Mouse (Mus musculus) intestine, embryonic 14.5 days (tissue): ENCODE data around the gene Ppp2r5c. TPM values are rescaled to one million over a fixed set of nuclear protein-coding genes. Genes with fewer than 3 reads are reported as not detected.
A peak's percentile ranks its signal among the peaks of the same experiment; 100 is the strongest.

Experiments
- ATAC-seq: fragments of 200-750 bp; cut with Nextera tagmentation; replicated peaks from 2 replicates; pipeline ENCODE4 v1.8.0; 2017; ENCODE audit warnings: low read depth, moderate number of reproducible peaks, moderate TSS enrichment, moderate library complexity; ENCODE audit not compliant: low FRiP score, low TSS enrichment
- DNase-seq: peaks from one replicate; pipeline ENCODE4 v3.0.0-alpha.2; 2018; ENCODE audit warnings: low spot score
- H3K27ac ChIP-seq: fragments of 300-500 bp; sonication (generic); 2 replicates; pipeline ENCODE4 v1.5.1; 2014; ENCODE audit warnings: low read depth, mild to moderate bottlenecking, control low read depth
- H3K27me3 ChIP-seq: fragments of 300-500 bp; sonication (generic); replicated peaks from 2 replicates; pipeline ENCODE4 v1.6.1; 2014; ENCODE audit warnings: low read length, control low read depth; ENCODE audit not compliant: control insufficient read depth, insufficient read depth
- H3K36me3 ChIP-seq: fragments of 300-500 bp; sonication (generic); 2 replicates; pipeline ENCODE4 v1.6.1; 2014; ENCODE audit warnings: low read length, control low read depth; ENCODE audit not compliant: control insufficient read depth, insufficient read depth
- H3K4me1 ChIP-seq: fragments of 300-500 bp; sonication (generic); replicated peaks from 2 replicates; pipeline ENCODE4 v1.6.1; 2014; ENCODE audit warnings: low read length, control low read depth, mixed read lengths; ENCODE audit not compliant: control insufficient read depth, insufficient read depth
- H3K4me2 ChIP-seq: fragments of 300-500 bp; sonication (generic); 2 replicates; pipeline ENCODE4 v1.6.1; 2014; ENCODE audit warnings: low read length
- H3K4me3 ChIP-seq: fragments of 300-500 bp; sonication (generic); 2 replicates; pipeline ENCODE4 v1.5.1; 2014; ENCODE audit warnings: low read depth, low read length, control low read depth, mixed read lengths
- H3K9ac ChIP-seq: fragments of 300-500 bp; sonication (generic); 2 replicates; pipeline ENCODE4 v1.6.1; 2014; ENCODE audit warnings: mild to moderate bottlenecking, low read length
- H3K9me3 ChIP-seq: fragments of 300-500 bp; sonication (generic); 2 replicates; pipeline ENCODE4 v1.6.1; 2016; ENCODE audit warnings: low read length, control low read depth; ENCODE audit not compliant: control insufficient read depth
- WGBS: fragments of 180-500 bp; shearing (Covaris S2); extraction: QIAGEN DNeasy Blood & Tissue Kit; methylation state at CpG from one replicate; pipeline ENCODE4 v1.1.7; 2014; 5-methylcytosine and 5-hydroxymethylcytosine counted together
- polyA plus RNA-seq: library from polyadenylated mRNA; unstranded; fragments of >200 nt; fragmentation: Nextera tagmentation; extraction: Ambion mirVana; gene quantifications from 2 replicates; pipeline ENCODE4 v1.2.1, GENCODE M21; 2014

The Ppp2r5c gene
- polyA plus RNA-seq, 1 experiment from 2014 or later = 153 TPM

DNA sequence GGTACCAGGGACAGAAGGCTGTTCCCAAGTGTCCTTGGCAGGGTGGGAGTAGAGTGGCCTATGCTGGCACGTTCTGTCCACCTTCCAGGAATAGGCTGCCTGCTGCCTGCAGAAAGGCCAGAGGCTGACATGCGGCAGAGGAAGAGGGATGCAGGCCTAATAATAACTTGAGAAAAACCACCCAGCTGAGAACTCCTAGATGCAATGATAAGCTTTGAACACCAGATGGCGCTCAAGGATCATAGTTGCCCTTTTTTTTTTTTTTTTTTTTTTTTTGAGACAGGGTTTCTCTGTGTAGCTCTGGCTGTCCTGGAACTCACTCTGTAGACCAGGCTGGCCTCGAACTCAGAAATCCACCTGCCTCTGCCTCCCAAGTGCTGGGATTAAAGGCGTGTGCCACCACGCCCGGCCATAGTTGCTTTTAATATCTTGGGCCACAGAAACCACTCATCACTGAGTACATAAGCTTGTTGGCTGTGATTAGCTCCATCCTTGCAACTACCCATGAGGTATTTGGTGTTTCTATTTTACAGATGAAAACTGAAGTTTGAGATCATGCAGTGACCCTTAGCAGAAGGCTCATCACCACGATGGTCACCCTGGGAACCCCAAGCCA is 28.1 kb upstream of the Ppp2r5c start:
- WGBS = 27% methylated on average over 8 of the region's 8 CpGs
- Histone ChIP-seq H3K36me3 (no peaks in the 10 kb centered on the region), H3K4me1 (no peaks in the 10 kb centered on the region), H3K27ac (no peak overlapping the region), H3K27me3 (no peaks in the 10 kb centered on the region), H3K4me3 (no peak overlapping the region), H3K9me3 (no peaks in the 10 kb centered on the region), H3K9ac (no peak overlapping the region), H3K4me2 (no peak overlapping the region)
- ATAC-seq (peak; percentile 56), DNase-seq (peak; percentile 80)

- DNase-seq = no peak
- WGBS = 55% methylated on average over 2 of the region's 2 CpGs
Measured at GRCm38 (mm10) chr12:110419879-110420278, 27.0 kb upstream of the Ppp2r5c start.

DNA sequence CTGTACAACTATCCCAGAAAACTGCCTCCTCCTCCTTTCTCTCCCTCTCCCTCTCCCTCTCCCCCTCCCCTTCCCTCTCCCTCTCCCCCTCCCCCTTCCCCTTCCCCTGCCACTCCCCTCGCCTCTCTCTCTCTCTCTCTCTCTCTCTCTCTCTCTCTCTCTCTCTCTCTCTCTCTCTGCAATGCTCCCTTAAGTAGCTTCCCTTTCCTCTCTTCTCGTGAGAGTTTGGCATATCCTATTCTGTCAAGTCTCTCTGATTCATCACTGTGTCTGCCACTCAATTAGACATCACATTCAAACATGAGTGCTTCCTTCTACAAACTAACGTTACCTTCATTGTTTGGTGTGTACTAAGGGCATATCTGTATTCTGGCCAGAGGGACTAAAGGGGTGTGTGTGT is 25.6 kb upstream of the Ppp2r5c start:
- 65% methylated on average over 3 of the region's 3 CpGs for WGBS
- no peak for ATAC-seq

More at GRCm38 (mm10) chr12:110419879-110420278, 27.0 kb upstream of the Ppp2r5c start:
- Histone ChIP-seq H3K9ac (no peak overlapping the region), H3K27ac (no peak overlapping the region), H3K4me3 (no peak overlapping the region), H3K4me1 (no peaks in the 10 kb centered on the region), H3K36me3 (no peaks in the 10 kb centered on the region), H3K4me2 (no peak overlapping the region), H3K9me3 (no peaks in the 10 kb centered on the region), H3K27me3 (no peaks in the 10 kb centered on the region)
- no peak for ATAC-seq

GRCm38 (mm10) chr12:110424008-110424704 is 22.8 kb upstream of the Ppp2r5c start:
- no peak overlapping the region for H3K27ac ChIP-seq
- no peaks in the 10 kb centered on the region for H3K9me3 ChIP-seq
- no peaks in the 10 kb centered on the region for H3K4me1 ChIP-seq
- H3K27me3 ChIP-seq = no peaks in the 10 kb centered on the region
- ATAC-seq (no peak; the same call in 1 of the 2 replicates), DNase-seq (no peak)
- H3K4me3 ChIP-seq = no peak overlapping the region
- no peak overlapping the region for H3K9ac ChIP-seq
- H3K4me2 ChIP-seq = no peak overlapping the region
- WGBS = 76% methylated on average over 5 of the region's 5 CpGs
- H3K36me3 ChIP-seq = no peaks in the 10 kb centered on the region

More for the DNA sequence above, 25.6 kb upstream of the Ppp2r5c start:
- Histone ChIP-seq H3K4me2 (no peak overlapping the region), H3K36me3 (no peaks in the 10 kb centered on the region), H3K9me3 (no peaks in the 10 kb centered on the region), H3K4me1 (no peaks in the 10 kb centered on the region), H3K4me3 (no peak overlapping the region), H3K27ac (no peak overlapping the region), H3K9ac (no peak overlapping the region), H3K27me3 (no peaks in the 10 kb centered on the region)
- no peak for DNase-seq

DNA sequence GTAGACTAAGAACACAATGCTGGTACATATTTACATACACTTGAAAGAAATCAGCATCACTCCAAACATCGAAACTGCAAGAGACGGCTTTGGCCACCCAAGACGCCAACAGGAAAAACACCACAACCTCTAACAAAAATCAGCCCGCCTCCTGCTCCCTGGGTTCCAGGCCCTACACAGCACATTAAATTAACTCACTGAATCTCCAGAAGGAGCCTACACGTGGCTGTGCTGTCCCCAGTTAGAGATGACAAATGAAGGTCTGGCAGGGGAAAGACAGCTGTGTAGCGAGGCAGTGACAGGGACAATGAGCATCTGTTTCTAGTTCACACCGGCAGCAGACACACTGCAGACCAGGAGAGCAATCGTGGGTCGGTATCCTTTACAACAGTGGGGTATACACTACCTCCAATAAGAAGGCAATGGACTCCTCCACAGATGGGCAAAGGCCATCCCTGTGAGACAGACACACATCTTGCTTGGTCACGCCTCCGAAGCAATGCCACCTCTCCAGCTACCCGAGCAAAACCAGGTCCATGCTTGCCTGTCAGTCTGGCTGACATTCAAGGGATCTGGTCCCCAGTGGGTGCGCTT is 20.4 kb upstream of the Ppp2r5c start:
- H3K4me3 ChIP-seq = no peak overlapping the region
- H3K4me1 ChIP-seq = no peaks in the 10 kb centered on the region
- no peaks in the 10 kb centered on the region for H3K9me3 ChIP-seq
- 69% methylated on average over 13 of the region's 13 CpGs for WGBS
- no peak overlapping the region for H3K4me2 ChIP-seq
- no peaks in the 10 kb centered on the region for H3K27me3 ChIP-seq
- ATAC-seq = no peak
- no peak for DNase-seq
- H3K36me3 ChIP-seq = no peaks in the 10 kb centered on the region
- no peak overlapping the region for H3K27ac ChIP-seq
- H3K9ac ChIP-seq = no peak overlapping the region

- 62% methylated on average over 12 of the region's 12 CpGs for WGBS
- no peak overlapping the region for H3K27ac ChIP-seq
- H3K4me3 ChIP-seq = no peak overlapping the region
- H3K4me1 ChIP-seq = no peaks in the 10 kb centered on the region
- DNase-seq (no peak), ATAC-seq (no peak)
- no peaks in the 10 kb centered on the region for H3K9me3 ChIP-seq
- no peak overlapping the region for H3K4me2 ChIP-seq
- H3K27me3 ChIP-seq = no peaks in the 10 kb centered on the region
- no peak overlapping the region for H3K9ac ChIP-seq
- H3K36me3 ChIP-seq = no peaks in the 10 kb centered on the region
Measured at GRCm38 (mm10) chr12:110429340-110429973, 17.5 kb upstream of the Ppp2r5c start.

GRCm38 (mm10) chr12:110429990-110430389 is 16.9 kb upstream of the Ppp2r5c start:
- ATAC-seq (no peak), DNase-seq (no peak)
- Histone ChIP-seq H3K9ac (no peak overlapping the region), H3K27me3 (no peaks in the 10 kb centered on the region), H3K4me2 (no peak overlapping the region), H3K36me3 (no peaks in the 10 kb centered on the region), H3K27ac (no peak overlapping the region), H3K4me3 (no peak overlapping the region), H3K4me1 (no peaks in the 10 kb centered on the region), H3K9me3 (no peaks in the 10 kb centered on the region)
- WGBS = 82% methylated on average over 10 of the region's 10 CpGs

DNA sequence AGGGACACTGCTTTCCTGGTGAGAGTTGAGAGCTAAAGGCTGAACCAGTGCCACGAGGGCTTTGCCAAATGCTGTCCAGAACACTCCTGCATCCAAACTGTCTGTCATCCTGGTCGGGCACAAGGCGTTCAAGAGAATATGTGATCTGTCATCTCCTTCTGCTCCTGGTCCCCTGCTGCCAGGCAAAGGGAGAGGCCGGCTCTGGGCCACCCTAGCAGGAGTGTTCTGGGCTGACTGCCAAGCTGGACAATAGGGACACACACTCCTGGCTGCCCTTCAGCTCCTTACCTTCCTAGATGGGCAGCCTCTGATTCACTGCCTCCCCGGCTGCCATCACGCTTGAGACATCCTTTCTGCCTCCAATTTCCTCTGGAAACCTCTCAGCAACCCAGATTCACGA is 15.1 kb upstream of the Ppp2r5c start:
- H3K4me1 ChIP-seq = no peaks in the 10 kb centered on the region
- no peak for DNase-seq
- no peak overlapping the region for H3K4me3 ChIP-seq
- no peaks in the 10 kb centered on the region for H3K27me3 ChIP-seq
- no peak for ATAC-seq
- 63% methylated on average over 7 of the region's 7 CpGs for whole genome bisulfite sequencing
- no peaks in the 10 kb centered on the region for H3K9me3 ChIP-seq
- H3K27ac ChIP-seq = no peak overlapping the region
- no peak overlapping the region for H3K9ac ChIP-seq
- H3K4me2 ChIP-seq = no peak overlapping the region
- H3K36me3 ChIP-seq = no peaks in the 10 kb centered on the region
